Mouse (Mus musculus) 3T3-L1 (cell line): ENCODE measurements at regions not wholly inside any gene's neighbourhood (a gene's known extent, or its start where the extent isn't known, plus 50 kb on each side); places are given as distances from the start of the nearest gene placed in this dataset.
A peak's percentile ranks its signal among the peaks of the same experiment; 100 is the strongest.

Source experiments
- DNase-seq: peaks from one replicate; pipeline ENCODE4 v3.0.0-alpha.2; 2015; ENCODE audit warnings: low read depth, low spot score

DNA sequence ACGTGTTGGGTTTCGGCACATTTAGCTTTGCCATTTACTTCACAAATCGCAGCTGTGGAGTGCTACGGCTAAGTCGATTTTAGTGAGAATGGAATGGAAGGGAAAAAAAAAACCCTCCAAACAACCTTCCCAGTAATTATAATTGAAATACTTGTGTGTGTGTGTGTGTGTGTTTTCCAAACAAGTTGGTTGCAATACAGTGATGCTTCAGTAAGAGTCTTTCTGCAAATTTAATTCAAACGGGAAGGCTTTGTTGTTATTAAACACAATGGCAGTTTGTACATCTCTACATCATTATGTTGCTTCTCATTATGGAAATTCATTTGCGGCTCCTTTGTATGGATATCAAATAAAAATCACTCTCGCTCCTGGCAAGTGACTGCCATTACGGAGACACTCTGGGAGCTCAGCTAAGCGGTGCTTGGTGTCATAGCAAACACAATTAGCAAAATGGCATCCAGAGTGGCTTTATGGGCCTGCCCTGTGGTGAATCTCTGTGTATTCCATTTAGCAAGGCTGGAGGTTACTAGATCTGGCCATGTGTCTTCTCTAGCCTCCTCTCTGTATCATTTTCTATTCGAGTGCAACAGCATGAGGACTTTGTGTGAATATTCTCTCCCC lies 165.4 kb upstream of the Kif2a start:
- DNase-seq: no peak

DNA sequence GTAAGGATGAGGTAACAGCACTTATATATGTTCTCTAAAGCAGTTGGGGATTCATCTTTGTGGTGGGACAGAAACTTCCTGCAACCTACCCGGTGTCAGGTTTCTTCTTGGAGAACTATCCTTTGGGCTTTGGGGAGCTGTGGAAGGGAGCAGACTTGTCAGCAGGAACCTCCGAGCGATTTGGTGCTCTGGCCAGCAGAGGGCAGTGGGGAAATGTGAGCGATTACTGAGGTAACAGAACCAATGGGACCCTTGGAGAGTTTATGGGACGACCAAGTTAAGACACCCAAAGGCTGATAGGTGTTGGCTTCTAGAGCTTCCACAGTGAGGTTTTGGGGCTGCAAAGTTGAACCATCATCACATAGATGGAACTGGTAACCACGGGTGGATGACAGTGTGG lies 160.6 kb upstream of the Kif2a start:
- DNase-seq: peak; percentile 68

DNA sequence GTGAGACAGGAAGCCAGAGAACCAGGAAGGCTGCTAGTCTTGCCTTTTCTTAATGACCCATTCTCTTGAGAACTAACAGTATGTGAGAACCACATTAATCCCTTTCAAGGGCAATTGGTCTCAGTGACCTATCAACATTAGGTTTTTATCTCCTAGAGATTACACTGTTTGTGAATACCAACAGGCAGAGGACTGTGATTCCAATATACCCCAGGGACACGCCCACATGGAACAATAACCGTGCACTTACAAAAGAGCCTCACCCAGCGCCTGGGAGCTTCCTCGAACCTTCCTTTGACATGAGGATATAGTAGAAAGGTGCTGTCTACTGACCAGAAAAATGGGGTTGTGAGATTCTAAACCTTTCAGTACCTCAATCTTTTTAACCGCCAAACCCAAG lies 157.6 kb upstream of the Kif2a start:
- DNase-seq: no peak

DNA sequence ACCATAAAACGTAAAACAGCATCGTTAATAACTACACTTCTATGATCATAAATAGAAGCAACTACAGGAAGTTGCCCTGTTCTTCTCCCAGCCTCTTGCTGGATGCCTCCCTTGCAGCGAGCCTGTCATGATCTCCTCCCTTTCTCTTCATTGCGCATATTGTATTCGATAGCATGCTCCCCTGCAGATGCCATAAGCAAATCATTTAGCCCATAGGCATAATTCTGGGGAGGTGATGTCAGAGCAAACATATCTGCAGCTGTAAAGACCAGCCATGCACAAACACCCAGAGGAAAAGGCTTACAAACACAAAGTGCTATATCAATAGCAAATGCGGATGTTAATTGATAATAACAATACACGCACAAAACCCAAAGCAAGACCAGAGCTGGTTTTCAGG lies 155.7 kb upstream of the Kif2a start:
- DNase-seq: no peak

DNA sequence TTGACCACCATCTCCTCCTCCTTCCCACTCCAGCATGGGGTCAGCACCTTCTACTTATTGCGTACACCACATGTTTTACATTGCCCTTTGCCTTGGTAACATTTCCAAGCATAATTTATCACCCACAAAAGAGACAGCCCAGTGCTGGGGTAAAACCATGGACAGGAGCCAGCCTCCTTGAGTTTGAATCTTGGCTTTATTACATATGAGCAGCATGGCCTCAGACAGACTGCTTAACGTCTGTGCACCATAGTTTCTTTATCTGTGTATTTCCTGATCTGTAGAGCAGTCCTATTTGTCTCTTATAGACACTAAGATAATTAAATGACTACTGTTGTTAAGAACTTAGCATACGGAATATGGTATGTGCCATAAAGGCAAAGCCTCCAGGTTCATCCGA lies 154.0 kb upstream of the Kif2a start:
- no peak for DNase-seq

DNA sequence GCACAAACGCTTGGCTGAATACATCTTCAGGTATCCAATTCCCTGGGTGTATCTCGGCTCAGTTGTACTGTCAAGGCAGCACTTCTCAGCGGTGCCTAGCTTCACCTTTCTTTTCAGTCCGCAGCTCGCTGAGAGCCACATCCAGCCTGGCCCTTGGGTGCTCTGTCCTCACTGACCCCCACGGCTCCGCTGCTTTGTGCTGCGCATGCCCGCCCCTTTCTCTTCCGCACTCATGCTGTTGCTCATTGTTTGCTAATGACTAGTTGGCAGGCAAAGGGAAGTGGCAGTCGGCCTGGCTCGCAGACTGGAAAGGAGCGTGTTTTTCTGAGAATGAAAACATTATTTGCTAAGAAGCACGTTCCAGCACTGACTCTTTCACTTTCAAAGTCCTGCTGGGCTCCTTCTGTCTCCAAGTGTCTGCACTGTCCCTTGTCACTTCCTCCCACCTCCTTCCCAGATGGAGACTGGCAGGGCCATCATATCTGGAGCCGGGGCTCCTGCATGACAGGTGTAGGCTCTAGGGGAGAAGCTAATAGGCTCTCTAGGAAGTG lies 146.7 kb upstream of the Kif2a start:
- no peak for DNase-seq

DNA sequence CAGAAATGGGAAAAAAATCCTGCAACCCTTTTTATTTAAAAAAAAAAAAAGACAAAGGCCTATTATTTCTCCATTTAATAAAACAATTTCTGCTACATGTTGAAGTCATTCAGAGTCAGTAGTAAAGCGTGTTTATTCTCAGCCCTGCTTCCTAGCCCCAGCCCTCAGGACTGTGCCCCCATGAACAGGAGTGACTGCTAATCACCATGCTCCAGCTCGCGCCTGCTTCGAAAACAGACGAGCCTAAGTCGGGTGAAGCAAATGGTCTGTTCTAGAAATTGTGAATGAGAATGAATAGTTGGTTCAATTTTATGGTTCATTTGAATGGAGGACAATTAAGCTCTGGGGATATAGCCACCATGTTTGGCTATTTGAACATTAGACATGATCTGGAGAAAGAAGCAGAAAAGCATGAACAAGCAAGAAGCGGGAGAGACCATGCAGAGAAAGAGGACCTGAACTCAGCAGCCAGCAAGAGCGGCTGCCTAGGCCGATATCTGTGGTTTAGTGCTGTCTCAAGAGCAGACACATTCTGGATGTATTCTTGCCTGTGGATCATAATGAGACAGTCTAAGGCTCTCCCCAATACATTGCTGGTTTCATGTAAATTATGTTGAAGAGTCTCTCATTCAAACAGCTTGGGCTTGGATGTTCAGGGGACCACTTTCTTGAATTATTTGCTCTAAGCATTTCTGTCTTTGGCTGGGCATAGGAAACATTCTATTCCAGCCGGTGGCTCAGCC lies 146.1 kb upstream of the Kif2a start:
- no peak for DNase-seq

DNA sequence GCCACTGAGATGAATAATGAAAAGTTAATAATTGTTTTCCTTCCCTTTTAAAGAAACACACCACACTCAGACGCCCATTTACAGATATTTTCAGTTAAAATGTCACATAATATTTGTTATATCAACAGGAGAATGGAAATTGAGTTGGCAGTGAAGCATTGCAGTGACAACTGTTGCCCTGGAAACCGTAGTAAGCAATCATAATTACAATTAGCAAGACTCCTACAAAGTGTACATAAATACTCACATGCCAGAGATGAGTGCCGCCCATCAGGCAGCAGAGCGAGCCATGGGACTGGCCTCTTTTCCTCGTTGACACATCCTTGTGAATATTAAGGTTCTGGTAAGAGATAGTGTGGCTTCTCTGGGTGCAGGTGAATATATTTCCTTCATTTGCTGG lies 129.6 kb upstream of the Kif2a start:
- no peak for DNase-seq

DNA sequence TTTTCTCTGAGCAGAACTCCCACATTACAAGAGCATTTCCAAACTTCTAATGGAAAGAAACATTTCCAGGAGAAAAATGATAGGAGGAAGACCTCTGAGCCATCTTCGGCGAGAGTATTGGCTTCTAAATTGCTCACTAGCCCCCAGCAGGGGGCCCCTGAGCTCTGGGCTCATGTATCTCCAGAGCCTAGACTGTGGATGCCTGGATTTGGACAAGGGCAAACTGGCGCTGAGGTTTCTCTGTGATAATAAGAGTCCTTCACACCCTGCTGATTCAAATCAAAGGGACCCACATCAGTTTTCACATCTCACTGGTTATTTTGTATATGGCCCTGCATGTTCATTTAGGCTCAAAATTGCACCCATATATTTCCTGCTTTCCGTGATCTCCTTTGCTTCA lies 119.3 kb upstream of the Kif2a start:
- DNase-seq: no peak

DNA sequence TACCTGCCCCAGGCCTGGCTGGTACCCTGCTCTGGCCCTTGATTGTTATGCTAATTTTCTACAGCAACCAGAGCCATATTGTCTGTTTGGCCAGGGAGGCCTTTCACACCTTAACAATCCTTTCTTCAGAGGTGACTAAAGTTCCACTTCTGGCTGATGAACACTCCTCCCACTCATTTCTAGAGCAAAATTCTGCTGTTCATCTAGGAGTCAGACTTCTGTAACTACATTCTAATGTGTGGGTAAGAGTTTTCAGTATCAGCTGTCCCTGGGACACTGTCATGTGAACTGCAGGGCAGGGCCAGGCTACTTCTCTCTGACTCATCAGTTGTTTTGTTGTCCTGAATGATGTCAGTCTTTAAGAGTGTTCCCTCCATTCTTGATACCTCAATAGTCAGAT lies 112.2 kb upstream of the Kif2a start:
- DNase-seq: peak; percentile 20

DNA sequence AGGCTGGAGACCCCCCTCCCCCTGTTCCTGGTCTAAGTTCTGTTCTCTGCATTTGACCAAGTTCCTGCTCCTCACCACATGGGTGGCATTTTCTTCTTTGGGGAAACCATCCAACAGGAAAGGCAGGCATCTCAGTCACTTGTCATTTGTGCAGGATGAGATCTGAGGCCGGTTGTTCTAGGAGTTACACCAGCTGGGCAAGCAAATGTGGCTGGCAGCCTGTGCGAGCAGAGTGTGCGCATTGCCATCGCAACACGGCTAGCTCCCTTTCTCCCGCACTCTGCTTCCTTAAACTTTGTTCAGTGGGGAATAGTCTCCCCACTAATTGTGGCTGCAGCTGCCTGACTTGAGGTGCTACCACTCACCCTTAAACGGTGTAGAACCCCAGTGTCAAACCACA lies 104.7 kb upstream of the Kif2a start:
- no peak for DNase-seq

DNA sequence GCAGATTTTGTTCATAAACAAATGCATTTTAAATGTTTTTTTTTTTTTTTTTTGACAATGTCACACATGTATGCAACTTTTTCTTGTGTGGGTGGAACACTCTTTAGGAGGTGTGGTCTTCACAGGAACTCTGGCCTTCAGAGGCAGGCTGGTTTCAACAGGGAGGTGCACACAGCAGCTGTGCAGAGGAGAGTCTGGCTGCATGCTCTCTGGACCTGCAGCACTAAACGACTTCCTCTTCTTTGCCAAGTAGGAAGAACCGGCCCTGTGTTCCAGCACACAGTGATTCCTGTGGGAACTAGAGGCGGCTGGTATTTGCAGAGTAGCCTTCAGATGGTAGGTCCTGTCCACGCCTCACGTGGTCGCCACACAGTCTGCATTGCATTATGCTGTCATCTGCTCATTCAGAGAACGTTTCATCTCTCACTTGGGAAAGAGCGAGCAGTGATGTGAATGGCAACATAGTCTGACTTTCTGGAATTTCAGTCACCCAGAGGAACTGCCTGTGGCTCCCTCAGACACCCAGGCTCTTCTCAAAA lies 102.3 kb upstream of the Kif2a start:
- no peak for DNase-seq

DNA sequence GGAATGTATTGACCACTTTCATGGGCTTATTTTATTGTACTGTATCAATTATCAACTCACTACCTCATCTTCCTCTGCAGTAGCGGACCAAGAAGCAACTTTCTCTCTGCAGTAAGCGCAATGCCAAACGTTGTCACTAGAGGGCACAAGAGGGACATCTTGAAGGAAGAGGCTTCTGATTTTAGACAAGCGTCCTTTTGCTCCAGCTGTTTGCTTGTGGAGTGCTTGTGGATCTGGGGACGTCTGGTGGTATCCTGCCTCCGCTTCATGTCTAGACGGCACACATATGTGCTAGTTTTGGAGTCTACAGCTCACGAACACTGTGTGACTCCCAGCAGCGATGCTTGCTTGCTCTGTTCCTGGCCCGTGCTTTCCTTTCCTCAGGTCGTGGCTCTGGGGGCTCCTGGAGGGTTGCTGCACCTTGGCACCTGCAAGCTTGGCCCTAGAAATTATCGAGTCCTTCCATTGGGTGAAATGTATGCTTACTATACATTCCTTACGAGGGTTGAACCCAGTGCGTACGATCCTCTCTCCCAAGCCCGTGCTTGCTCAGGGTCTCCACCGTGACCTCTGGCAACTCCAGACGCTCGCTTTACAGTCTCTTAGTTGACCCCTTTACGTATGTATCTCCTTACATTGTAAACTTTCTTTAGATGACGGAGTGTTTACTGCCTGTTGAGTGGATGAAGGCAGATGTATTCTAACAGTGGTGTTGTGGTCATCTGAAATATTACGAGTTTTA lies 92.2 kb upstream of the Kif2a start:
- peak; percentile 84 for DNase-seq

DNA sequence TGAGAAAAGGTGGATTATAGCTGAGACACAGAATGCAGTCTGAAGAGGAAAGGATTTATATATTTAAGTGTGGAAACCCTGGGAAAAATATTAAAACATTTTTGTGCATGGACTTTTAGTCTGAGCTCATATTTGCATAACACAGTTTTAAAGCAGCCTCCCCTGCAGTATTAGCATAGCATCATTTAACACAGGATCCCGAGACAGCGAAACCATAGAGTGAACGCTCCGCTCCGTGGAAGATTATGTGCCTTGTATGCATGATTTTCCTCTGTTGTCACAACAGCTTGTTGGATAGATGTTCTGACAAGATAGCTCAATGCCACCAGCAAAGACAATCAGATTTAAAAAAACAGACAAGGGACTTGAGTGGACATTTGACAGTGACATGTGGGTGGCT lies 86.1 kb upstream of the Kif2a start:
- DNase-seq: no peak

DNA sequence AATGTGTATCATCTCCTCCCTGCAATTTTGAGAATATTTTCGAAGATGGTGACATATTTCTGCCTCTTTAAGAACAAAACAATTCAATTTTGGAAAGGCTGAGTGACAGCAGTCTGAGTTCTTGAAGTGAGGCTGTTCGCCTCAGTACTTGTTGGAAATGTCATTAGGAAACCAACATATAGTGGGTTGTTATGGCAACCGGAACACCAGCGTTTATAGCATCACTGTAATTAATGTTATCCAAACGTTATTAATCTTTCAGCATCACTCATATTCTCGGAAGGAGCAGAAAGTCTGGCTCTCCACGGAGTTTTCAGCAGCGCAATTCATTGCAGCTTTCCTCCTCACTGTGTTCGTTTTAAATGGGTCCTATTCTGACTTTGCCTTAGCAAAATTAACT lies 85.6 kb upstream of the Kif2a start:
- no peak for DNase-seq

DNA sequence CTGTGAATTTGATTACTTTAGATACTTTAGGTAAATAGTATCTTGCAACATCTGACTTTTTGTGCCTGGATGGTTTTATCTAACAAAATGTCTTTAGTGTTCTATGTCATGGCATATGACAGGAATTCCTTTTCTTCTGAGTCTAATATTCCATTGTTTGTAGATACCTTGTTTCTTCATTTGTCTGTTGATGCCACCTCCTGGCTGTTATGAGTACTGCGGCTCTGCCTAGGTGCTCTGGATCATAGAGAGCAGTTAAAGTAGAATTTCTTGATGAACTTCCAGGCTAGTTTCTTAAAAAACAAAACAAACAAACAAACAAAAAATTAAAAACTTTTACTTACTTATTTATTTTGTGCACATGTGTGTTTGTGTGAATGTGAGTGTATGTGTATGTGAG lies 83.6 kb upstream of the Kif2a start:
- DNase-seq: peak; percentile 72

DNA sequence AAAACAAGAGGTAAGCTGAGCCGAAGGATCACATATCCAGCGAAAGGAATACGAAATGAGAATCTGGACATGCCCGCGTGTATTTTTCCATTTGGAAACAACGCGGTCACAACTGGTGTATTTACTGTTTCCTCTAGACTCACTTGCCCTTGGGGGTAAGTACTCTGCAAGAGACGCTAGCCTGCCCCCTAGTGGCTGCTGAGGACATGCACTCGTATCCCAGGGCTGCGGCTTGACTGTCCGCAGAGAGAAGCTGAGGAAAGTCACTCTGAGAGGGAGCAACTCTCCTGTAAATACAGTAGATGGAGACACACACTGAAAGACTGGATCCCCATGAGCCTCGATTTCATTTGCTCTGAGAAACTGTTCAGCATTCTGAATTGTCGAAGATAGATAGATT lies 79.7 kb upstream of the Kif2a start:
- peak; percentile 85 for DNase-seq

DNA sequence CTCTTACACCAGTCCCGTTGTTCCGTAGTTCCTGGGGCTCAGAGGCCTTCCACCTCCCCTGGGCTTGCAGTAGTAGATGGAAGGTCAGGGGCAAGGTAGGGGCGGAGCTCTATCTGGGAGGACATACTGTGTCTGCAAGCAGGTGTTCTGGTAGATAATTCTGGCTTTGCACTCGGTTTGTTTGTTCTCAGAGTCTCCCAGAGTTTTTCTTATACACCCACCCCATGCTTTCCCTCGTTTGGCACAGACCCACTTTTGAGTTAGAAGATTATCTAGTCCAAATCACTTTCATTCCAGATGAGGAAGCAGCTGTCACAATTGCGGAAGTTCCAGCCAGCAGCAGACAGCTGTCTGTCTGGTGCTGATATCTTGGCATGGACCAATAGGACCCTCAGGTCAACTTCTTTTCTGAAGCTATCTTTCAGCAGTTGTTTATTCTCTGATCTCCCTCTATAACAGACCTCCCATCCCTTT lies 79.0 kb upstream of the Kif2a start:
- no peak for DNase-seq

DNA sequence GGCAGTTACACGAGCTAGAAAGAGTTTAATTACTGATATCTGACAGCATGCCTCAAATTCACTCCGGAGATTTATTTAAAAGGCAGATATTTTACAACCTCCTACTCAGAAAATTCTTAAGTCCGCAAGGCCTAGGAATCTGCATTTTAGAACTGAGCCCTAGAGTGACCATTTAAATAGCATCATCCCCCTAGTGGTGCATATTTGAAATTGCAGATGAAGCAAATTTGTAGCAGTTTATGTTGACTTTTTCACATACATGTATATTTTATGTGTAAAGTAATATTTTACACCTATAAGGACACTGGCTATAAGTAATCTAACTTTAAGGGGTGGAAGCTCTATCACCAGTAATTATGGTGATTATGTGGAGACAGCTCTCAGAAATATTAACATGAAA lies 78.2 kb upstream of the Kif2a start:
- peak; percentile 35 for DNase-seq

DNA sequence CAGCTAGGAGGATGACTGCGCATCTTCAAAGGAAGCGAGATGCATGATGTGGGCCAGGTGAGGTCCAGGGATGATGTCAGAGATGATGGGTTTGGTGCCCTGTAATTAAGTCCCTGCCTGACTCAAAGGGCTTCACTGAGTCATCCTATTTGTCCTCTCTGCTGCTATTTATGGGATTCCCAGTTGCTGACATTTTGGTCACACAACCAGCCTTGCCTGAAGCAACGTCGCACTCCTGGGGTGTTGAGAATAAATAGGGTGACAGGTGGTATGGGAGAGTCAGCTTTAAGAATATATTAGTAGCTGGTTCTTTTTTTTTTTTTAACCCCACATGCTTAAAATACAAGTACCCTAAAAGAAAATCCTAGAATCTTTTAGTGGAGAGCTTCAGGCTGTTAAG lies 75.1 kb upstream of the Kif2a start:
- peak; percentile 12 for DNase-seq

DNA sequence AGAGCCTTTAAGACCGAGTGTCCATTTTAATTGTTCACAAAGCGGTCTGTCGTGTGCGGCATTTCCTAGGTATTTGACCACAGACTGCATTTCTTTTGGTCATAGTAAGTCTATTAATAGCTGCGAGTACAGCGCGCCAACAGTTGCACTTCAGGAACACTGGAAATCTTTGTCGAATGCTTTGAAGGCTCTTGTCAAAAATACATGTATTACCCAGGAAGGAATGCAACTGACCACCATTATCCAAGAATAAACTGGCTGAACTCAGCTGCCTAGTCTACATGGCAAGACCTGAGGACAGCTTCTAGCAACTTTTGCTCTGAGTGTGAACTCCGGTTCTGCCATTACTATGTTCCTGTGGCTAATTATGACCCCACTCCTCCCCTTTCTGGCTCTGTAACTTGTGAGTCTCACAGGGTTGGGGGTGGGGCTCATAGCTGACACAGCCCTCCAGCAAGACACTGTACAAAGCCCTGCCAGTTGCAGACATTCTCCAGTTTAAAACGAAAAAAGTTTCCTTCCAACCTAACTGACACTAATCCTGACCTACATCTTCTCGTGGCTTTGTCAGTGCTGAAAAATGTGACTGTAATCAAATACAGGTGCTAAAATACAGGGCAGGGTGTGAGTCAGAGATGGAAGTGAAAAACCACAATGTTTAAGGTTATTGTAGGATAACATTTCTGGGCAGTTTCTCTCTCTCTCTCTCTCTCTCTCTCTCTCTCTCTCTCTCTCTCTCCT lies 73.2 kb upstream of the Kif2a start:
- DNase-seq: peak; percentile 95

DNA sequence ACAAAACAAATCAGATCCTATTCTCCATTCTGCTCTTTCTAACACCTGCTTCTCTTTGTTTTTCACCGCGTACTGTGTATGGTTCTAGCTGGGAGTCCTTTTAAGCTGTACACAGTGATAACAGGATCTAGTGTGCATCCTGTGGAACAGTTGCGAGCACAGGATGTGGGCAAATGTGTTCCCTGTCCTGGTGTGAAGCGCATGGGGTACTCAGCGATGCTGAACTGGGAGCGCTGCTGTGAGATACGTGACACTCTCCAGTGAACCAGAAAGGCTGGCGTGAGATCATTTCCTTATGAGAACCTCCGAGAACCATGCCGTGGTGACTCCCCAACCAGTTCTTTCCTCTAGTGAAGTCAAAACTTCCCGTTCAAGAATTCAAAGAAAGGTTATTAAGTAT lies 72.6 kb upstream of the Kif2a start:
- no peak for DNase-seq
